Mouse (Mus musculus): ENCODE data around the gene Gm8257.
"Not testable (repeated sequence)": the region's sequence is repeated elsewhere in the genome, so short reads cannot be mapped to it uniquely, and the experiment has no call there.

The Gm8257 gene

GRCm38 (mm10) chr14:44706356-44706755 is at the start of gene Gm8257:
Gene Gm8257, minus strand, starts transcription at chr14:44706456.
- not testable (repeated sequence) for DNase-seq

DNA sequence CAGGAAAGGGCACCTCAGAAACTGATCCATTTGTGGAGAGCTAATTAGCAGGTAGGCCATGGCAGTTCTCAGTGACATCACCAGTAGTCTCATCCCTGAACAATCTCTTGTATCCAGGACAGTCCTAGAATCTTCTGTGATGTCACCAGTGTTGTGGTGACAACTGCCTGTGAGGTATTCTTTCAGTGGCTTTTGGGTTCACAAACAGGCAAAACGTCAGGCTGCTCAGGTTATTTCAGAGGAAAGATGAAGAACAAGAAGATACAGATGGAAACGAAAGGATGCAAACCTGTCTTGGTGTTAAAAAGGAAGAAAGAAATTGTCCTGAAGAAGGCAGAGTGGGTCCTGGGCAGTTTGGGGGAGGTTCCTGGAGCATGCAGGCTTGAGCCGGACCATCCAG is 44.0 kb upstream of the Gm8257 start, which contains the start of gene Gm8267:
Gene Gm8267, minus strand, starts transcription at position 101 of the 400 bp plus-strand sequence.
- DNase-seq = no peak

GRCm38 (mm10) chr14:44742789-44743188 is 36.5 kb upstream of the Gm8257 start:
- DNase-seq = not testable (repeated sequence)

GRCm38 (mm10) chr14:44730711-44731110 is 24.5 kb upstream of the Gm8257 start:
- not testable (repeated sequence) for DNase-seq

- DNase-seq = not testable (repeated sequence)
These were observed 78.5 kb downstream of the Gm8257 start, which contains the start of gene Gm5624 for GRCm38 (mm10) chr14:44627737-44628136. Gene Gm5624, minus strand, starts transcription at chr14:44627938.

Data from thymus, adult 18-20 months (tissue).